Mouse (Mus musculus) heart, postnatal 25 days (tissue): Measurements from ENCODE around the gene Pcsk4. TPM values are rescaled to one million over a fixed set of nuclear protein-coding genes. Genes with fewer than 3 reads are reported as not detected.
"Not testable (repeated sequence)": the region's sequence is repeated elsewhere in the genome, so short reads cannot be mapped to it uniquely, and the experiment has no call there.

Experiments used
- DNase-seq: peaks from one replicate; pipeline ENCODE4 v3.0.0; 2022; ENCODE audit warnings: low spot score
- intact Hi-C: fragments of 180-260 bp; cut with DNase I; formaldehyde crosslinking; loops from one replicate; pipeline ENCODE4 v1.15.1; 2025
- total RNA-seq, 2 experiments: library from RNA; stranded (reverse); gene quantifications; 2 replicates each; pipeline ENCODE4 v1.2.3; 2021

The Pcsk4 gene
- total RNA-seq, 2 experiments from 2014 or later = 1.3 to 1.6 TPM

DNA sequence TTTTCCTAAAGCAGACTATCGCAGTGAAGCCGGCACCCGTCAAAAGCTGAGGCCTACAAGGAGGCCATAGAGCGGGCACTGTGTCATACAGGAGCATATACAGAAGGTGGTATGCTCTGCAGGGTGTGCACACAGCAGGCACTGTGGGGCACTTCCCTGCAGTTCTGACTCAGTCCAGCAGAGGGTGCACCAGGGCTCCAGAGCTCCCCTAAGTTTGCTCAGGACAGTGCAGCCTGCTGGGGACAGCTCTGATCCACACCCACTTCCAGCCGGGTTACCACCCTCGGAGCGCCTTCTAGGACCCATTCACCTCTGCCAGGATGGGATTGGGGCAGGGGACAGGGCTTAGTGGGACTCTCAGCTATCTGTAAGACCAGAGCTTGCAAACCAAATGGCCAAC is 21.0 kb upstream of the Pcsk4 start:
- peak; percentile 52 for DNase-seq
- intact Hi-C loops = no loop called here

DNA sequence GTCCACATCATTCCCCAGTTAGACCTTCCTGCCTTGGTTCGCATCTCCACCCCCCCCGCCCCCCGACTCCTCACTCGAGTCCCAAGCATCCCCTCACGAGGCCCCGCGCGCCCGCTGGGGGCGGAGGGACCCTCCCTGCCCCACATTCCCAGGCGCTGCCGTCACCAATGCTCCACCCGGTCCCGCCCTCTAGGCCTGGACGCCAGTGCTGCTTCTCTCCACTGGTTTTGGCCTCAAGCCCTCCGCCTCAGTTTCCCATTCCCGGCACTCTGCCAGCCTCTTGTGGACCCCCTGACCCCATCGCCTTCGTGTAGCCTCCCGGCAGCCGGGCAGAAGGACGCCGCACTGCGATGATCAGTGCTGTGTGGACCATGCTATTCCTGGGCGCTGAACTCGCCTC is 19.7 kb upstream of the Pcsk4 start:
- intact Hi-C loops = loop anchor here (2.0 kb wide), 1 partner anchor 54 kb away; the partner anchor contains the start of gene Apc2
- DNase-seq = no peak

DNA sequence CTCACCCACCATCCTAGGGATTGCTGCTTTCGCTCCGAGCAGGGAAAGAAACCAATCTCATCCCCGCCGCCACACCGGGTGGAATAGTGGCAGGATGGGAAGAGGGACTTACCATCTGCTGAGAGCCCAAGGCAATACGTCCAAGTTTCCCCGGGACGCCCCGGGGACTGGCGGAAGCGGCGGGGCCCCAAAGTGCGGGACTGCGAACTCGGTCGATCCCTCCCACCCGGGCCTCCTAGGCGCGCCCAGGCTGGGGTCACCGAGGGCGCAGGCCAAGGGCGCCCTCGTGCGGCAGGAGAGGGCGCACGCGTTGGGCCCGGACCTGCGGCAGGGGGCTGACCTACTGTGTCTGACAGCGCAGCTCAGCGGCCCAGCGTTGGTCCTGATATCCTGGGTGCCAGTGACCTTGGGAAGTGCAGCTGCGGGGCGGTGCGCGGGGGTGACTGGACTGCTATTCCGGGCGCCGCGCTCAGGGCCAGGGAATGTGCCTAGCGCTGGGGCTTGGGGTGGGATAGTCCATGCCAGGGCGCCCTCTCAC is 19.0 kb upstream of the Pcsk4 start, which contains the start of gene Adamtsl5:
Adamtsl5 (minus strand) TSS at position 169 of the 538 bp plus-strand sequence.
- intact Hi-C loops = loop anchor here (2.0 kb wide), 1 partner anchor 54 kb away; the partner anchor contains the start of gene Apc2
- peak; percentile 69 for DNase-seq

DNA sequence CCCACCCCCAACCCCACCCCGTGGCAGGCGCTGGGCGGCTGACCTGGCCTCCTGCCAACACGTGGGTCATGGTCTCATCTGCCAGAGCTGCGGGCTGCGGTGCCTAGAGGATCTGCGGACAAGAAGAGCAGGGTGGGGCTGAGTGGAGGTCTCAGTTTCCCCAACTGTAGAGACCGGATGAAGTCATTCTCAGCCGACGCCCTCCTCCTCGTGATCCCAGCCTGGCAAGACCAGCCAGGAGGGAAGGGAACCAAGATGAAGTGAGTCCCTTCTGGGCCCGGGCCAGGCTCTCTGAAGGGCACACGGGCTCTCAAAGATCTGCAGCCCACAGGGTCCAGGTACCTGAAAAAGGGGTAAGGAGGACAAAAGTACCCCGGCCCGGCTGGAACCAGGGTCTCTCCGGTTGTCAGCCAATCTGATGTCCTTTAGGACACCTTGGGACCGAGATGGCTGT is 18.2 kb upstream of the Pcsk4 start:
- no peak for DNase-seq
- intact Hi-C loops = no loop called here

DNA sequence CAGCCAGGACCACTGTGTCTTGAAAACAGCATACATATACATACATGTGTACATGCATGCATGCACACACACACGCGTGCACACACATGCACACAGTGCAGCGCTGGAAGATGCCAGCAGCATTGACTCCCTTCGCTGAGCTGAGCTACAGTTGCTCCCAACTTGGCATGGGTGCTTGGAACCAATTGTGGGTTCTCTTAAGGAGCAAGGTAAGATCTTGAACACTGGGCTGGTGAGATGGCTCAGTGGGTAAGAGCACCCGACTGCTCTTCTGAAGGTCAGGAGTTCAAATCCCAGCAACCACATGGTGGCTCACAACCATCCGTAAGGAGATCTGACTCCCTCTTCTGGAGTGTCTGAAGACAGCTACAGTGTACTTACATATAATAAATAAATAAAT is 16.6 kb upstream of the Pcsk4 start:
- intact Hi-C loops, DNase-seq: not testable (repeated sequence)

DNA sequence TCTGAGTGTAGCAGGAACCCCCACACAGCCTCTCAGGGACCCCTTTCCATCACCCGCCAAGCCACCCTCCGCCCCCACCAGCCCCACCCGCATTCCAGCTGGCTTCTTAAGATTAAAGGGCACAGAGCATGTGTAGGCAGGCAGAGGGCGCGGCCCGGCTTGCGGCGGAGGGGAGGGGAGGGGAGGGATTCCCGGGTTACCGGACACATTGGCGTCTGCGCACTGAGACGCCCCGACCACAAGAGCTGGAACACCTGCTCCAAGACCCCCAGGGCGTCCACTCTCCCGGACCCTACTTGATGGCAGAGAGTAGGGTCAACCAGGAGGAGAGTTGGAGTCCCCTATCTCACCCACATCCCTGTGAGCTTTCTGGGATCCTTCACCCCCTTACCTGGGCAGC is 15.8 kb upstream of the Pcsk4 start:
- DNase-seq = no peak
- intact Hi-C loops = no loop called here

DNA sequence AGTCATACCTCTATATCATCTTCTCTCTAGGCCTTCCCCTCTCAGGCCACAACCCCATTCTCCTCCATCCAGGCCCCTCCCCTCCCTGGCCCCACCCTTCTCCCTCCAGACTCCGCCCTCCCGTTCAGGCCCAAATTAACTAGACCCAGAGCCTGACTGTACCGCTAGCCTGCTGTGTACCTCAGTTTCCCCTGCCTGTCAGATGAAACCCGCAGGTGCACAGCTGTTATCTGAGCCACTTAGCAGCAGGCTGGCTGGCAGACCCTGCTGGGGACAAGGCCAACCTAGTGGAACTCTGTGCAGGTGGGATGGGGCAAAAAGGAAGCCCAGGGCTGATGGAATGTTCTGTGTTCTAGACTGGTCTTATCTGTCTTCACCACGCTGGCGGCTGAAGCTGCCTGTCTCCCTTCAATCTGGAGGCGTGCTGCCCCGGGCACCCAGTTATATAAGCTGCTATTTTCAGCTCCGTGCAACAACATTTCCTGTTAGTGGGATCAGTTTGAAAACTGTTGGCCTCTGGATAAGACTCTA is 14.9 kb upstream of the Pcsk4 start:
- intact Hi-C loops = no loop called here
- no peak for DNase-seq

DNA sequence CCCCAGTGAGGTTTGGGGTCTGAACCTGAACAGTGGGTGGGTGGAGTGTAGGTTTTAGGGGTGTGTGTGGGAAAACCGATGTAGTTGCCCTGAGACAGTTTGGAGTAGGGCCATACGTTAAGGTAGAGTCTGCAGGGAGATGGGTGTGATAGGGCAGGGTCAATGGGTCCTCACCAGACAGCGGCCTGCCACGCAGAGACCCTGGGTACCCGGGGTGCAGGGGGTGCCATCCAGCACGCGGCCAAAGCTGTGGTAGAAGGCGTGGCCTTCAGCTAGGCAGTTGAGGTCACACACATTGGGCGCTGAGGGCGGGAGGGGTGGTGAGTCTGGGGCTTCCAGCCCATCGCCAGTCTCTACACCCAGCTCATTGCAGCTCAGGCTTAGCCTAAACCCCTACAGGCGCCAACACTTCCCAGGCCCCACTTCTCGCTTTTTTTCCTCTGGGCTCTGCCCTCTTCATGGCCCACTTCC is 14.2 kb upstream of the Pcsk4 start:
- intact Hi-C loops = no loop called here

DNA sequence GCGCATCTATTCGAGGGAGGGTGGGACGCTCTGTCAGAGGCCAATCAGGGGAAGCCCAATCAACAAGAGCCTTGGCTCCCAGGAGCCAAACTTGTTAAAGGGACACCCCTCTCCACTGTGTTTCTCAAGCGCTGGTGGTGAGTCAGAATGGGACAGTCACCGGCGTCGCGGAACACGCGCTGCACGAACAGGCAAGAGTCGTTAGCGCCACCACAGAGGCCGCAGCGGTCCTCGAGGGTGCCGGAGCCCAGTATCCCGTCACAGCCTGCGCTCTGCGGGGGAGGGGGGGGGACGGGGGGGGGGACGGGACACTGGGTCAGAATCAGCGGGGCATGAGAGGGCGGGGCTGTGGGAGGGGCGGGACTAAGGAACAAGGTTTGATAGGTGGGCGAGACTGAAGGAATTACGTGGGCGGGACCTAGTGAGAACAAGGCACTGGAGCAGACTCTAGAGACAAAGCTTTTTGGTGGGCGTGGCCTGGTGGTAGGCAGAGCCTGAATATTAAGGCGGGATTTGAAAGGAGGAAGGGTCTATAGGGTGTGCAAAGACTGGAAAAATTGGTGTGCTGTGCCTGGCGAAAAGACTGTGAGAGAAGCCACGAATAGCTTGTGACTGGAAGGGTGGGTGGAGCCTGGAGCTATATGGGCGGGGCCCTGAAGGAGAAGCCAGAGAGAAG is 13.6 kb upstream of the Pcsk4 start:
- no peak for DNase-seq
- intact Hi-C loops = no loop called here

More for the DNA sequence above, 14.2 kb upstream of the Pcsk4 start:
- DNase-seq = no peak

DNA sequence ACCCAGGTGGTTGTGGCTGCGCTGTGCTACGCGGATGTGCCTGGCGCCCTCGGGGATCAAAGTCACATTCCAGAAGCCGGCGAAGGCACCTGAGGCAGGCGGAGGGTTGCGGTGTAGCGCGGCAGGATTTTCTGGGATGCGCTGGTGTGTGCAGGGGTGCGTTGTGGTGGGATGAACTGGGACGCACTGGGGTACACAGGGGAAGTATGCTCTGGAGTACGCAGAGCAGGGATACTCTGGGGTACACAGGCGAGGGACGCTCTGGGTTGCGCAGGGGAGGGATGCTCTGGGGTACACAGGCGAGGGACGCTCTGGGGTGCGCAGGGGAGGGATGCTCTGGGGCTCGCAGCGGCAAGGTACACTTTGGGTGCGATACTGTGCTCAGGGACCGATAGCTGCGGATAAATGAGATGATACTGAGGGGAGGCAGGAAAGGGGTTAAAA is 13.0 kb upstream of the Pcsk4 start:
- intact Hi-C loops = no loop called here
- no peak for DNase-seq

DNA sequence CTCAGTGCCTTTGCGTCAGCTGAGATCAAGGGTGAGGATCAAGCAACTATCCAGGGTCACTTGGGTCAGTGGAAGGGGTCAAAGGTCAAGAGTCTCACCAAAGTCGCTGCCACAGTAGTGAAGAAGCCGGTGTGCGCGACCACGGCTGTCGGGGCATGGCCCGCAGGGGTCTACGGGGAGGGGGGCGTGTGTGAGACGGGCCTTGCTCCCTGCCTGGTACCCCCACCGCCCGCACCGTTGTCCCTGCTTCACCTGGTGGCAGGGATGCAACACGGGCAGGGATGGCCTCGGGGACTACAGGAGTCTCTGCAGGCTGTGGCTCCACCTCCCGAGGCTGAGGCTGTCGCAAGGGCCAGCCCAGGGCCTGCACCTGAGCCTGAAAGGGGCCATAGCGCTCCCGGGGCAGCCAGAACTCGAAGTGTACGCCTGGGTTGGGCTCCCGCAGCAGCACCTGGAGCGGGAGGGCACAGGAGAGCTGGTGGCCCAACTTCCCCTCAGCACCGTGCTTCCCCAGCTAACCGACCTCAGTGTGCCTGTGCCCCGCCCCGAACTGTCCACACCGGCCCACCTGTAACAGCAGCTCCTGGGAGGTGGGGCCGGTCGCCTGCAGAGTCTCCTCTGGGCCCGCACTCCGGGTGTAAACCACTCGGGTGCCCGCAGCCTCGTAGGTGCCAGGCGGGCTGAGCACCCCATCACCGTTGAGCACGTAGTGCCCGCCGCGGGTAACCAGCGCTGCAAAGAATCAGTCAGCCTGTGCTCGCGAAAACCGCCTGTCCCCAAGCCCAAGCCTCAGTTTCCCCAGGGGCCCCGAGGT is 12.4 kb upstream of the Pcsk4 start:
- intact Hi-C loops = loop anchor here (2.0 kb wide), 1 partner anchor 33 kb away; no protein-coding TSS in a partner anchor
- no peak for DNase-seq

DNA sequence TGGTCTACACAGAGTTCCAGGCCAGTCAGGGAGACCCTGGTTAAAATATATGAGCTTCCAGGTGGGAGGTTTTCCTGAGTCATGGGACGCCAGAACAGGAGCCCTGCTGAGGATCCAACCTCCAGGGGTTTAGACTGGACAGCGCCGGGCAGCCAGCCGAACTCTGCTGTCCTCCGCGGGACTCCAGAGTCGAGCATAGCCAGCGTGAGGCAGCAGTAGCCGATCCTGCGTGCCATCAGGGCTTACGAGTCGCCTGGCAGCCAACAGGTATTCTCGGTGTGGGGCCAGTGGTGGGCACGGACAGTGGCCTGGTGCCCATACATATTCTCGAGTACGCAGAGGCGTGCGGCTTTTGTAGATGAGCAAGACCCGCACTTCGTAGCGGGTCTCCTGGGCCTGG is 11.7 kb upstream of the Pcsk4 start:
- intact Hi-C loops = loop anchor here (2.0 kb wide), 1 partner anchor 34 kb away; no protein-coding TSS in a partner anchor
- DNase-seq = no peak

DNA sequence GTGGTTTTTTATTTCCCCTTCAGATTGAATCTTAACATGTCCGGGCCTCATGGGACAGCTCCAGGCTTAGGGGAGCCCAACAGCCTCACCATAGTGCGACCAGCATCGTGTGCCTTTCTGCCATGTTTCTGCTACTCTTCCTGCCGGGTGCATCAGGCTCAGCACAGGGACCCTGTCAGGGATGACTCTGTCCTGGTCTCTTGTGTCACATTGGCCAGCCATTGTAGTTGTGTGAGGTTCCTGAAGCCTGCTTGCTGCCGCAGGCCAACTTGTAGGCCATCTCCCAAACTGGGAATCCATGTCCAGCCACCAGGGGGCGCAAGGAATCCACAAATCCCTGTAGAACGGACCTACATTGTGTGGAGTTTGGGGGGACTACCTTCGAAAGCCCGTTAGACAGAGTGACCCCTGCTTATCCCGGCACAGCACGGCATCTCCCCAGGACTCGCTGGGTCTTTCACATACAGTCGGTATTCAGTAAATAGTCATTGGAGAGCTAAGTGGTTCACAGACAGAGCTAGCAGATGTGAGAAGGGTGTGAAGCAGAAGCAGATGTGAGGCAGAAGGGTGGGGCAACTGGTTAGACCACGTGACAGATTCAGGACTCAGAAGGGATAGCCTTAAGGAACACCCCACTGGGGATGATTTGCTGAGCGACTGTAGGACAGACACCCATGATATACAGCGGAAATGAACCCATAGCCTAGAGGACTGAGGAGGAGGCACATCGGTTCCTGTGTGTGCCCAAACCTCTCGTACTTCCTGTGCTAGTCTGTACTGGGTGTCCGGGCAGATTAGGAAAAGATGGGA is 10.8 kb upstream of the Pcsk4 start:
- intact Hi-C loops = loop anchor here (2.0 kb wide), 1 partner anchor 35 kb away; no protein-coding TSS in a partner anchor

DNA sequence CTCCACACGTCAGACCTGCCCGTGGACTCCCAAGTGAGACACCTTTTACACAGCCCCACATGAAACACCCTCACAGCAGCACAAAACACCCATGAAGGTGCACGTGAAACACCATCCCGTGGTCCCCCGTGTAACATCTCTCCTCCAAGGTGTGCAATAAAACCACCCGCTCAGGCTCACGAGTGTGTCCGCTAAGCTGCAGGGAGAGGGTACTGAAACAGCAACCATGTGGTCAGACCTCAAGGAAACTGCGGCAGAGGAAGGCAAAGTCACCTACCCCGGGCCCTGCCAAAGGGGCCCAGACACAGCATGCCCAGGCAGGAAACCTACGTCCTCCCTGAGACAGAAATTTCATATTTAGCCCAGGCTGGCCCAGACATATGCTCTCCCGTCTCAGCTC is 7.0 kb upstream of the Pcsk4 start:
- no peak for DNase-seq
- intact Hi-C loops = no loop called here

More for the DNA sequence above, 10.8 kb upstream of the Pcsk4 start:
- DNase-seq = peak; percentile 61

DNA sequence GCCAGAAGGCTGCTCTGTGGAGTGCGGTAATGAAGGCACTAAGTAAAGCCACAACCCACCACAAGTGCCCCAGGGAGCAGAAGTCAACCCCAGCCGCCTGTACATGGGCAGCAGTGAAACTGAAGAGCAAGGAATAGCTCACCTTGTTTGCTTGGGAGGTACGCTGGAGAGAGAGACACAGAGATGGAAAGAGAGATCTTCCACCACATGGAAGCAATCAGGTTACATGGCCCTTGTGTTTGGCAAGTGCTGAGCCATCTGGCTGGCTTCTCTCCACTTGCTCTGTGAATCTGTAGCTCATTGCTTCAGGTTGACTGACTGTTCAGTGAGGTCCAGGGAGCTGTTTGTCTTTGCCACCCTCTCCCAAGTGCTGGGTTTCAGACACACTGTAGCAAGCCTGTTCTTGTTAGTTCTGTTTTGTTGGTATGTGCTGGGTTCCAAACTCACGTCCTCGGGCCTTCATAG is 3.3 kb upstream of the Pcsk4 start:
- DNase-seq = no peak
- intact Hi-C loops = no loop called here

DNA sequence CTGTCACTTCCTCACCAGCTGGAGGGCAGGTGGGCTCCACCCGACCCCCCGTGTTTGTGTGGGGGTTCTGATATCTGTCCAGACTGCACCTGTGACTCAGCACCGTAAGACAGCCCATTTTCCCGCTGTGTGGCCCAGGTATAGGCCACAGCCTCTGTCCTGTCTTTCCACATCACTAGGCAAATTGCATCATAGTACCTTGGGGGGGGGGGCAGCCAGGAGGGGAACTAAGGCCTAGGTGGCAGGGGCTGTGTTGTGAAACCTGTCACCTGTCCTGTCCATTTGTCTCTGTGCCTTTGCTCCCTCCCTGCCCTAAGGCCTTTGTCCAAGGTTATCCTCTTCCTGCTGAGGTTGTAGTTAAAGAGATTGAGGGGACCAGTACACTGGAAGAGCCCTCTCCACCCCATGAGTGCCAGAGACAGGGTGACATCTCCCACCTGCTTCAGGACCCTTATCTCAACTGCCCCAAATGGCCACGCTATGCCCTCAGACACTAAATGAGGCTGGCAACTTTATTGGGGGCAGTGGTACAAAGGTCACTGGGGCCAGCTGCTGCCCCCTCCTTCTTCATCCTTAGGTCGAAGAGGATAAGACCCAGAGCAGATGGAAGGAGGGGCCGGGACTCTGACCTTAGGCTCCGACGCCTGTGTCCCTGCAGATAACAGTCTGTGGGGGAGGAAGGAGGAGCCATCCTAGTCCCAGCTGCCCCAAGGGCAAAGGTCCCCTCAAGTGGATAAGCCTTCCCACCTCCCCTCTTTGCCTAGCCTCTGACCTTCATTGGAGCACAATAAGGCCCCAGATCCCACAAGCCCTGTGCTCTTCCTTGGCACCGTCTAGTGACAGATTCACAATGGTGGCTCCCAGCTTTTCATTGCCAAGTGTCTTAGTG is 2.6 kb upstream of the Pcsk4 start:
- no peak for DNase-seq
- intact Hi-C loops = no loop called here

DNA sequence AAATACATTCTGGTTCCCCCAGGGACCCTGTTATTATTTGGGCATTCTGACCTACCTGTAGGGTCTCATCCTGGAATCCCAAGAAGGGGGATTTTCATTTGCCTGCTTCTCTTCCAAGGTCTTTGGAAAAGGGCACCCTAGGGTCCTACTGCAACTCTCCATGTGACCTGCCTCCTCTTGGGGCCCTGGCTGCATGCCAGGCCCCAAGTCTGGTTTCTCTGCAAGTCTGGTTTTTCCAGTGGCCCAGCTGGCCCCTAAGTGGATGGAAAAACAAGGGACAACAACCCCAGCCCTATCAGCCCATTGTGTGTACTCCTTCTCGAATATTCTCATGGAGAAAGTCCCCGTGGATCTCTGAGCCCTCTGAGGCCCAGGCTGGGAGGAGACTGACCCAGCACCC is 1.6 kb upstream of the Pcsk4 start:
- DNase-seq = no peak
- intact Hi-C loops = no loop called here

DNA sequence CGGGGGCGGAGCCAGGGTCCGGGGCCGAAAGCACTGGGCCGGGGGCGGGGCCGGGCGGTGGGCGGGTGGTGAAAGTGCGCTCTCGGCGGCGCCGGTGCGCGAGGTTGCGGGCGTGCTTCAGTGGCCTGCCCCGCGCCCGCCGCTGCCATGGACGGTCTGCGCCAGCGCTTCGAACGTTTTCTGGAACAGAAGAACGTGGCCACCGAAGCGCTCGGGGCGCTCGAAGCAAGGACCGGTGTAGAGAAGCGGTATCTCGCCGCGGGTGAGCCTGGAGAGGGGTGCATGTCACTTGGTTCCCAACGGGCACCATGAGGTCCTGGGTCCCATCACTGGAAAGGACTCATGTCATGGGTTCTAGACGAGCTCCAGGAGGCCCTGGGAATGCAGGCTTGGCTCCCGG is 786 bp upstream of the Pcsk4 start:
- intact Hi-C loops = no loop called here
- DNase-seq = no peak
